ENCODE assay signal across 30 mouse cellular contexts in the genomic region with DNA sequence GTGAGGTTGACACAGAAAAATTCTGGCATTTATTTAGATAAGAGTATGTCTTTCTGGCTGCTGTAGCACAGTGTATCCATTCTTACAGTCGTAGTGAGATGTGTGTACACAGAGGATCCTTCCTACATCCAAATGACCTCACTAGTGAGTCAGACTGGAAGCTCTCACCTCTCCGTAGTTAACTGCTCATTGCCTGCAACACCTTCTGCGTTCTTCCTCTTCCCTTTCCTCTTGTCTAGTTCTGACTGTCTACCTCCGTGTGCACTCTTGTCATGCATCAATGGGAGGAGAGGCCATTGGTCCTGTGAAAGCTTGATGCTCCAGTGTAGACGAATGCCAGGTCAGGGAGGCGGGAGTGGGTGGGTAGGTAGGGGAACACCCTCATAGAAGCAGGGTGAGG.
"Had no signal": no experiment of that assay in that cellular context is flagged by ENCODE, and none has a peak within 500 bp of the region (broad histone marks: within the 10 kb centered on the region; RNA-seq: fewer than 3 reads in every experiment).

No protein-coding gene starts in this region.

- ATAC-seq: liver, embryonic 12.5 days; liver, postnatal 0 days; lung, postnatal 0 days; midbrain, embryonic 13.5 days; midbrain, embryonic 16.5 days had no signal

- H3K27me3 ChIP-seq: limb, embryonic 12.5 days; limb, embryonic 13.5 days; limb, embryonic 15.5 days; liver, embryonic 12.5 days; liver, embryonic 13.5 days; liver, embryonic 15.5 days; lung, embryonic 15.5 days; midbrain, embryonic 12.5 days; midbrain, embryonic 13.5 days; neural tube, embryonic 12.5 days had no signal

- H3K9me3 ChIP-seq: limb, embryonic 10.5 days; limb, embryonic 12.5 days; limb, embryonic 13.5 days; limb, embryonic 15.5 days; liver, embryonic 12.5 days; liver, embryonic 13.5 days; liver, embryonic 15.5 days; lung, embryonic 15.5 days; midbrain, embryonic 10.5 days; midbrain, embryonic 12.5 days; midbrain, embryonic 13.5 days; neural tube, embryonic 12.5 days had no signal

- H3K36me3 ChIP-seq: limb, embryonic 10.5 days; limb, embryonic 12.5 days; limb, embryonic 13.5 days; limb, embryonic 15.5 days; liver, embryonic 12.5 days; liver, embryonic 13.5 days; liver, embryonic 15.5 days; lung, embryonic 15.5 days; midbrain, embryonic 10.5 days; midbrain, embryonic 12.5 days; midbrain, embryonic 13.5 days; neural tube, embryonic 12.5 days had no signal

- H3K4me2 ChIP-seq: limb, embryonic 12.5 days; limb, embryonic 13.5 days; limb, embryonic 15.5 days; liver, embryonic 11.5 days; liver, embryonic 12.5 days; liver, embryonic 13.5 days; liver, embryonic 15.5 days; lung, embryonic 14.5 days; lung, embryonic 15.5 days; midbrain, embryonic 12.5 days; midbrain, embryonic 13.5 days; neural tube, embryonic 12.5 days had no signal

- DNase-seq: left cerebral cortex, postnatal 4 days; liver; liver, embryonic 13.5 days; liver, postnatal 0 days; lung, adult 18-20 months; lung, adult 2 months; lung, embryonic 14.5 days; lung, postnatal 10 days; lung, postnatal 14 days; lung, postnatal 36 days; lung, postnatal 4 days; midbrain, embryonic 14.5 days had no signal

- H3K27ac ChIP-seq: limb, embryonic 10.5 days; limb, embryonic 12.5 days; limb, embryonic 13.5 days; limb, embryonic 15.5 days; liver, embryonic 12.5 days; liver, embryonic 13.5 days; liver, embryonic 14.5 days; liver, embryonic 15.5 days; lung, embryonic 15.5 days; macrophage; midbrain, embryonic 10.5 days; midbrain, embryonic 12.5 days; midbrain, embryonic 13.5 days; neural tube, embryonic 12.5 days had no signal

- H3K4me1 ChIP-seq: neural tube, embryonic 12.5 days had no signal

- H3K4me3 ChIP-seq: limb, embryonic 10.5 days; limb, embryonic 12.5 days; limb, embryonic 13.5 days; limb, embryonic 15.5 days; liver, embryonic 12.5 days; liver, embryonic 13.5 days; liver, embryonic 15.5 days; lung, embryonic 15.5 days; megakaryocyte, embryonic 14.5 days; midbrain, embryonic 10.5 days; midbrain, embryonic 12.5 days; midbrain, embryonic 13.5 days; myocyte; neural tube, embryonic 12.5 days had no signal

- H3K9ac ChIP-seq: limb, embryonic 12.5 days; limb, embryonic 13.5 days; limb, embryonic 15.5 days; liver, embryonic 12.5 days; liver, embryonic 13.5 days; liver, embryonic 14.5 days; liver, embryonic 15.5 days; liver, postnatal 0 days; lung, embryonic 14.5 days; lung, embryonic 15.5 days; midbrain, embryonic 12.5 days; midbrain, embryonic 13.5 days; neural tube, embryonic 12.5 days had no signal
